Mouse (Mus musculus) thymus, adult 2 months (tissue): Measurements from ENCODE around the gene Maml2. TPM values are rescaled to one million over a fixed set of nuclear protein-coding genes. Genes with fewer than 3 reads are reported as not detected.

Experiments
- DNase-seq: peaks from one replicate; pipeline ENCODE4 v3.0.0; 2021
- H3K27ac ChIP-seq: fragments of 200-500 bp; 2 replicates; pipeline ENCODE4 v1.5.1; 2012; ENCODE audit warnings: low read length, control low read depth; ENCODE audit not compliant: control insufficient read depth, insufficient read depth
- H3K27me3 ChIP-seq: fragments of 200-500 bp; 2 replicates; pipeline ENCODE4 v1.6.1; 2012; ENCODE audit warnings: mild to moderate bottlenecking, low read length, moderate library complexity, mixed read lengths; ENCODE audit not compliant: control insufficient read depth, insufficient read depth
- H3K36me3 ChIP-seq: fragments of 200-500 bp; 2 replicates; pipeline ENCODE4 v1.6.1; 2012; ENCODE audit warnings: mild to moderate bottlenecking, low read length, moderate library complexity; ENCODE audit not compliant: control insufficient read depth, insufficient read depth
- H3K4me1 ChIP-seq: fragments of 200-500 bp; replicated peaks from 2 replicates; pipeline ENCODE4 v1.6.1; 2012; ENCODE audit warnings: low read length; ENCODE audit not compliant: control insufficient read depth, insufficient read depth
- H3K4me3 ChIP-seq: fragments of 200-500 bp; 2 replicates; pipeline ENCODE4 v1.5.1; 2012; ENCODE audit warnings: mild to moderate bottlenecking, low read length, control low read depth, moderate library complexity; ENCODE audit not compliant: control insufficient read depth, insufficient read depth
- CTCF ChIP-seq: fragments of 200-500 bp; IDR thresholded peaks from 2 replicates; pipeline ENCODE4 v1.5.1; 2012; ENCODE audit warnings: mild to moderate bottlenecking, control low read depth, low read length, moderate library complexity, borderline replicate concordance; ENCODE audit not compliant: control insufficient read depth, poor library complexity, insufficient read depth; ENCODE audit errors: extremely low read depth
- POLR2A ChIP-seq: fragments of 200-500 bp; IDR thresholded peaks from 2 replicates; pipeline ENCODE4 v1.6.1; 2012; ENCODE audit warnings: mild to moderate bottlenecking, low read length, control low read depth, moderate library complexity; ENCODE audit not compliant: control insufficient read depth, poor library complexity, insufficient read depth; ENCODE audit errors: extremely low read depth
- WGBS: fragments of 180-500 bp; shearing (Covaris S2); methylation state at CpG from one replicate; pipeline ENCODE4 v1.1.7; 2018; 5-methylcytosine and 5-hydroxymethylcytosine counted together
- polyA plus RNA-seq: library from polyadenylated mRNA; depleted of rRNA; stranded (reverse); fragments of >200 nt; gene quantifications from 2 replicates; pipeline ENCODE4 v1.2.3, GENCODE M21; 2012

The Maml2 gene
- polyA plus RNA-seq, 1 experiment: 12.9 TPM

GRCm38 (mm10) chr9:13607609-13608185, 309.9 kb downstream of the Maml2 start:
- no peaks in the 10 kb centered on the region for H3K27me3 ChIP-seq
- H3K4me3 ChIP-seq: no peak overlapping the region
- H3K36me3 ChIP-seq: no peaks in the 10 kb centered on the region
- no peak for DNase-seq
- TF ChIP-seq CTCF: no peak
- no peak for TF ChIP-seq POLR2A
- WGBS: 90% methylated on average over 8 of the region's 8 CpGs
- H3K4me1 ChIP-seq: 0 out of 2 replicates have a peak, but pooled peaks cover 2% of the 10 kb centered on the region
- no peak overlapping the region for H3K27ac ChIP-seq

GRCm38 (mm10) chr9:13608532-13609071, 310.8 kb downstream of the Maml2 start:
- H3K36me3 ChIP-seq: no peaks in the 10 kb centered on the region
- no peak overlapping the region for H3K4me3 ChIP-seq
- no peaks in the 10 kb centered on the region for H3K27me3 ChIP-seq
- TF ChIP-seq POLR2A (no peak), CTCF (no peak)
- DNase-seq: no peak
- no peak overlapping the region for H3K27ac ChIP-seq
- 63% methylated on average over 3 of the region's 3 CpGs for WGBS
- H3K4me1 ChIP-seq: 0 out of 2 replicates have a peak, but pooled peaks cover 4% of the 10 kb centered on the region

DNA sequence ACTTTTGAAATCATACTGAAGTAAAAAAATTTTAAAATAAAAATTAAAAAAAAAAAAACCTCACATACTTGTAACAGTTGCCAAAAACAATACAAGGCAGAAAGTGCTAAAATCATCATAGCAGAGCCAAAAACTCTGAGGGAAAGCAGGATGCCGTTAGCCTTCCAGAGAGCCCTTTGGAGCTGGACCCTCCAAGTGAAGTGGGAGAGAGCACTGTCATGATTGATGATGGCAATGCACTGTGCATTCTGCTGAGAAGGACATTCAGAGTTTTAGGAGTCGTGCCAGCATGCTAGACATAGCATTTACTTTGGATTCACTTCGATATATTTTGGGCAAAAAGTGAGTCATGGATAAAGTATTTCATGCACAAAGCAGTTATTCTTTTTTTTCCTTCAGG, 313.8 kb downstream of the Maml2 start:
- DNase-seq: no peak
- WGBS: 93% methylated on average over 3 of the region's 3 CpGs

GRCm38 (mm10) chr9:13612371-13612770, 314.6 kb downstream of the Maml2 start:
- no peak overlapping the region for H3K27ac ChIP-seq
- no peaks in the 10 kb centered on the region for H3K36me3 ChIP-seq
- H3K27me3 ChIP-seq: no peaks in the 10 kb centered on the region
- TF ChIP-seq CTCF: no peak
- TF ChIP-seq POLR2A: no peak
- no peak overlapping the region for H3K4me3 ChIP-seq
- 94% methylated on average over 8 of the region's 8 CpGs for WGBS
- H3K4me1 ChIP-seq: 0 out of 2 replicates have a peak, but pooled peaks cover 6% of the 10 kb centered on the region
- DNase-seq: no peak

More for the DNA sequence above, 313.8 kb downstream of the Maml2 start:
- TF ChIP-seq POLR2A: no peak
- TF ChIP-seq CTCF: no peak
- H3K4me1 ChIP-seq: 0 out of 2 replicates have a peak, but pooled peaks cover 6% of the 10 kb centered on the region
- H3K27ac ChIP-seq: no peak overlapping the region
- no peaks in the 10 kb centered on the region for H3K27me3 ChIP-seq
- no peak overlapping the region for H3K4me3 ChIP-seq
- no peaks in the 10 kb centered on the region for H3K36me3 ChIP-seq

- H3K27me3 ChIP-seq: no peaks in the 10 kb centered on the region
- H3K36me3 ChIP-seq: no peaks in the 10 kb centered on the region
- TF ChIP-seq CTCF: no peak
- no peak for TF ChIP-seq POLR2A
- 93% methylated on average over 8 of the region's 8 CpGs for whole genome bisulfite sequencing
- no peak overlapping the region for H3K27ac ChIP-seq
- no peak overlapping the region for H3K4me3 ChIP-seq
- 0 out of 2 replicates have a peak, but pooled peaks cover 4% of the 10 kb centered on the region for H3K4me1 ChIP-seq
- no peak for DNase-seq
These were observed 315.8 kb downstream of the Maml2 start for GRCm38 (mm10) chr9:13613325-13614268.

- 88% methylated on average over 5 of the region's 5 CpGs for WGBS
- no peak for TF ChIP-seq CTCF
- no peak for TF ChIP-seq POLR2A
- Histone ChIP-seq H3K27ac (no peak overlapping the region), H3K4me1 (0 out of 2 replicates have a peak, but pooled peaks cover 4% of the 10 kb centered on the region), H3K27me3 (no peaks in the 10 kb centered on the region), H3K36me3 (no peaks in the 10 kb centered on the region), H3K4me3 (no peak overlapping the region)
- DNase-seq: no peak
These were observed 318.7 kb downstream of the Maml2 start for GRCm38 (mm10) chr9:13616383-13617009.
